Mouse (Mus musculus) limb, embryonic 13.5 days (tissue): ENCODE data around the gene Apoc1. TPM values are rescaled to one million over a fixed set of nuclear protein-coding genes. Genes with fewer than 3 reads are reported as not detected.
A peak's percentile ranks its signal among the peaks of the same experiment; 100 is the strongest.
"Not testable (repeated sequence)": the region's sequence is repeated elsewhere in the genome, so short reads cannot be mapped to it uniquely, and the experiment has no call there.

Experiments
- ATAC-seq: fragments of 200-750 bp; cut with Nextera tagmentation; 2 replicates; pipeline ENCODE4 v1.8.0; 2017; ENCODE audit warnings: low read depth, moderate number of reproducible peaks, moderate TSS enrichment; ENCODE audit not compliant: low FRiP score
- H3K27ac ChIP-seq: fragments of 300-500 bp; sonication (generic); 2 replicates; pipeline ENCODE4 v1.5.1; 2015; ENCODE audit warnings: inconsistent platforms, mild to moderate bottlenecking, moderate library complexity
- H3K27me3 ChIP-seq: fragments of 300-500 bp; sonication (generic); 2 replicates; pipeline ENCODE4 v1.6.1; 2015; ENCODE audit warnings: mild to moderate bottlenecking, inconsistent platforms
- H3K36me3 ChIP-seq: fragments of 300-500 bp; sonication (generic); 2 replicates; pipeline ENCODE4 v1.6.1; 2015; ENCODE audit warnings: inconsistent platforms, mild to moderate bottlenecking, moderate library complexity
- H3K4me1 ChIP-seq: fragments of 300-500 bp; sonication (generic); 2 replicates; pipeline ENCODE4 v1.6.1; 2015; ENCODE audit warnings: inconsistent platforms
- H3K4me2 ChIP-seq: fragments of 300-500 bp; sonication (generic); replicated peaks from 2 replicates; pipeline ENCODE4 v1.6.1; 2015; ENCODE audit warnings: inconsistent platforms, mild to moderate bottlenecking, moderate library complexity
- H3K4me3 ChIP-seq: fragments of 300-500 bp; sonication (generic); 2 replicates; pipeline ENCODE4 v1.5.1; 2015; ENCODE audit warnings: moderate library complexity, mild to moderate bottlenecking, inconsistent platforms
- H3K9ac ChIP-seq: fragments of 300-500 bp; sonication (generic); 2 replicates; pipeline ENCODE4 v1.6.1; 2015; ENCODE audit warnings: mild to moderate bottlenecking, inconsistent platforms
- H3K9me3 ChIP-seq: fragments of 300-500 bp; sonication (generic); 2 replicates; pipeline ENCODE4 v1.6.1; 2016; ENCODE audit warnings: inconsistent platforms
- WGBS: fragments of 180-500 bp; shearing (Covaris S2); methylation state at CpG from one replicate; pipeline ENCODE4 v1.1.7; 2015; 5-methylcytosine and 5-hydroxymethylcytosine counted together
- polyA plus RNA-seq: library from polyadenylated mRNA; unstranded; fragments of >200 nt; fragmentation: Nextera tagmentation; extraction: Ambion mirVana; gene quantifications from 2 replicates; pipeline ENCODE4 v1.2.1, GENCODE M21; 2015

Apoc1 gene
- polyA plus RNA-seq, 1 experiment from 2014 or later, result 8.9 TPM

DNA sequence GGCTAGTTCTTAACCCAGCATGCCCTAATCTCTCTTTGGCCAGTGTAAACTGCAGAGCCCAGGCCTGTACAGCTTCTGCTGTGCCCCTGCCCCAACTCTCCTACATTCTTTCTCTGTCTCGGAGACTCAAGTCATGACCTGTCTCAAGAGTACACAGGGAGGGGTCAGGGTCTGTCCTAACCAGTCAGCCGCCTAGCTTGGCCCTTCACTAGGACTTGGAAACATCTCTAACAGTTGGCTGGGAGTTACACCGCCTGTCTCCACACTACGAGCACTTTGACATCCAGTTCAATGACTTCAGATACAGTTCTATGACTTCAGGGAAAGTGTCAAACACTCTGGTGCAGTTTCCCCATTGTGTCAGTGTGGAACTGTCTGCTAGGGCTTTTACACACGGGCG lies 1.0 kb downstream of the Apoc1 start:
- Histone ChIP-seq H3K9ac (no peak overlapping the region), H3K9me3 (no peaks in the 10 kb centered on the region), H3K4me3 (no peak overlapping the region), H3K4me1 (peaks cover 11% of the 10 kb centered on the region), H3K27me3 (no peaks in the 10 kb centered on the region), H3K27ac (no peak overlapping the region), H3K36me3 (peaks cover 6% of the 10 kb centered on the region), H3K4me2 (no peak overlapping the region)
- WGBS, result 80% methylated on average over 6 of the region's 6 CpGs
- no peak for ATAC-seq

- ATAC-seq, result no peak
- Histone ChIP-seq H3K4me3 (no peak overlapping the region), H3K27me3 (no peaks in the 10 kb centered on the region), H3K9me3 (no peaks in the 10 kb centered on the region), H3K9ac (no peak overlapping the region), H3K4me1 (peaks cover 11% of the 10 kb centered on the region), H3K4me2 (no peak overlapping the region), H3K27ac (no peak overlapping the region), H3K36me3 (peaks cover under 1% of the 10 kb centered on the region; the same call in 1 of the 2 replicates)
- WGBS, result 85% methylated on average over 4 of the region's 4 CpGs
Observed at GRCm38 (mm10) chr7:19690845-19691244, 1.6 kb downstream of the Apoc1 start.

GRCm38 (mm10) chr7:19688611-19689010 lies 3.8 kb downstream of the Apoc1 start:
- no peak for ATAC-seq
- Histone ChIP-seq H3K27ac (no peak overlapping the region), H3K27me3 (no peaks in the 10 kb centered on the region), H3K9ac (no peak overlapping the region), H3K4me1 (peaks cover 15% of the 10 kb centered on the region), H3K4me3 (no peak overlapping the region), H3K4me2 (no peak overlapping the region), H3K36me3 (no peaks in the 10 kb centered on the region), H3K9me3 (no peaks in the 10 kb centered on the region)
- 93% methylated on average over 2 of the region's 2 CpGs for WGBS

- ATAC-seq, result no peak
- Histone ChIP-seq H3K27me3 (no peaks in the 10 kb centered on the region), H3K4me3 (no peak overlapping the region), H3K36me3 (no peaks in the 10 kb centered on the region), H3K9ac (no peak overlapping the region), H3K9me3 (no peaks in the 10 kb centered on the region), H3K4me2 (no peak overlapping the region), H3K27ac (no peak overlapping the region), H3K4me1 (peaks cover 13% of the 10 kb centered on the region)
- WGBS, result 89% methylated on average over 10 of the region's 10 CpGs
Observed at GRCm38 (mm10) chr7:19688101-19688500, 4.4 kb downstream of the Apoc1 start.

DNA sequence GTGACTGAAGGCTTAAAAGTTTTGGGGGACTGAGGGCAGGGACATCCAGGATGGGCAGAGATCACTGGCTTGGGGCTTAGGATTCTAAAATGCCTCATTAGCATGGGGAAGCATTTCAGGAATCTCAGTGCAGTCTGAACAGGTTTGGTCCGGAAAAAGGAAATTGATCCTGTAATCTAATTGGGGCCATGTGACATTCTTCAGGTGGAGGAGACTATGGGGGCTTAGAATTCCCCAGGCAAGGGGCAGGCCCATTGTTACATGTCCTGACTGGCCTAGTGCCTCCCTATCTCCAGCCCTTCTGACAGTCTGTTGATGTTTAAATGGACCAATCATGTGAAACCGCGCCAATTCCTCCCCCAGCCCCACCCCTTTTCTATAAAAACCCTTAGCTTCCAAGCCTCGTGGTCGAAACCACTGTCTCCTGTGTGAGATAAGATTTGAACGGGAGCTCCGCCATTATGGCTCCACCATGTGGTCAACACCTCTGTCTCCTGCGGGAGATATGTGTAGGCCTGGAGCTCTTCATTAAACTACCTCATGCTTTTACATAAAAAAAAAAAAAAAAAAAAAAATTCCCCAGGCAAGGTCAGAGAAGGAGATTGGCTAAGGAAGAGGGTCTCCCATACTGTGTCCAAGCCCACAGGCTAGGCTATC lies 5.4 kb downstream of the Apoc1 start:
- H3K4me3 ChIP-seq, H3K4me2 ChIP-seq, H3K9me3 ChIP-seq, H3K36me3 ChIP-seq, H3K27me3 ChIP-seq, H3K9ac ChIP-seq, H3K27ac ChIP-seq: not testable (repeated sequence)
- peak; percentile 18; the same call in 1 of the 2 replicates for ATAC-seq
- 66% methylated on average over 8 of the region's 8 CpGs for WGBS
- H3K4me1 ChIP-seq, result 0 out of 2 replicates have a peak, but pooled peaks cover 12% of the 10 kb centered on the region

- 0 out of 2 replicates have a peak, but pooled peaks cover 12% of the 10 kb centered on the region for H3K4me1 ChIP-seq
- no peak overlapping the region for H3K4me3 ChIP-seq
- no peaks in the 10 kb centered on the region for H3K36me3 ChIP-seq
- H3K27me3 ChIP-seq, result no peaks in the 10 kb centered on the region
- no peak overlapping the region for H3K4me2 ChIP-seq
- peak; percentile 5; the same call in 1 of the 2 replicates for ATAC-seq
- no peak overlapping the region for H3K9ac ChIP-seq
- H3K9me3 ChIP-seq, result no peaks in the 10 kb centered on the region
- WGBS, result 75% methylated on average over 6 of the region's 6 CpGs
- H3K27ac ChIP-seq, result no peak overlapping the region; the same call in 1 of the 2 replicates
Observed at GRCm38 (mm10) chr7:19686521-19686920, 5.9 kb downstream of the Apoc1 start.

GRCm38 (mm10) chr7:19685374-19685773 lies 7.1 kb downstream of the Apoc1 start:
- no peaks in the 10 kb centered on the region for H3K36me3 ChIP-seq
- H3K27me3 ChIP-seq, result no peaks in the 10 kb centered on the region
- no peaks in the 10 kb centered on the region for H3K9me3 ChIP-seq
- H3K4me3 ChIP-seq, result no peak overlapping the region
- H3K4me1 ChIP-seq, result 0 out of 2 replicates have a peak, but pooled peaks cover 12% of the 10 kb centered on the region
- H3K27ac ChIP-seq, result no peak overlapping the region
- ATAC-seq, result no peak
- no peak overlapping the region for H3K9ac ChIP-seq
- H3K4me2 ChIP-seq, result no peak overlapping the region
- 55% methylated on average over 4 of the region's 4 CpGs for WGBS

- Histone ChIP-seq H3K9ac (no peak overlapping the region), H3K27ac (no peak overlapping the region), H3K27me3 (no peaks in the 10 kb centered on the region), H3K4me1 (0 out of 2 replicates have a peak, but pooled peaks cover 12% of the 10 kb centered on the region), H3K9me3 (no peaks in the 10 kb centered on the region), H3K4me2 (no peak overlapping the region), H3K4me3 (no peak overlapping the region), H3K36me3 (no peaks in the 10 kb centered on the region)
- no peak for ATAC-seq
- 85% methylated on average over 6 of the region's 6 CpGs for WGBS
Observed at GRCm38 (mm10) chr7:19683771-19684201, 8.7 kb downstream of the Apoc1 start.

GRCm38 (mm10) chr7:19682979-19683378 lies 9.5 kb downstream of the Apoc1 start:
- no peak for ATAC-seq
- Histone ChIP-seq H3K4me3 (no peak overlapping the region), H3K36me3 (no peaks in the 10 kb centered on the region), H3K9me3 (no peaks in the 10 kb centered on the region), H3K4me1 (0 out of 2 replicates have a peak, but pooled peaks cover 12% of the 10 kb centered on the region), H3K27me3 (no peaks in the 10 kb centered on the region), H3K9ac (no peak overlapping the region), H3K27ac (no peak overlapping the region), H3K4me2 (no peak overlapping the region)
- 51% methylated on average over 3 of the region's 3 CpGs for WGBS

GRCm38 (mm10) chr7:19681202-19681694 lies 11.2 kb downstream of the Apoc1 start, which contains the start of the genes Gm44805 and Apoc4:
Gene Gm44805, minus strand, starts transcription at chr7:19681423.
Gene Apoc4, minus strand, starts transcription at chr7:19681479.
- ATAC-seq, result no peak
- H3K27ac ChIP-seq, result no peak within 1 kb of the TSS
- no peak within 1 kb of the TSS for H3K4me3 ChIP-seq
- no peaks in the 10 kb centered on the region for H3K9me3 ChIP-seq
- no peaks in the 10 kb centered on the region for H3K27me3 ChIP-seq
- 60% methylated on average over 8 of the region's 8 CpGs for WGBS
- no peak within 1 kb of the TSS for H3K9ac ChIP-seq
- H3K4me1 ChIP-seq, result 0 out of 2 replicates have a peak, but pooled peaks cover 7% of the 10 kb centered on the region
- H3K36me3 ChIP-seq, result no peaks in the 10 kb centered on the region
- H3K4me2 ChIP-seq, result no peak within 1 kb of the TSS

GRCm38 (mm10) chr7:19680702-19681101 lies 11.8 kb downstream of the Apoc1 start:
- H3K27ac ChIP-seq, result no peak overlapping the region
- H3K4me2 ChIP-seq, result no peak overlapping the region
- no peaks in the 10 kb centered on the region for H3K27me3 ChIP-seq
- H3K4me3 ChIP-seq, result no peak overlapping the region
- H3K9ac ChIP-seq, result no peak overlapping the region
- WGBS, result 83% methylated on average over 2 of the region's 2 CpGs
- no peaks in the 10 kb centered on the region for H3K36me3 ChIP-seq
- H3K9me3 ChIP-seq, result no peaks in the 10 kb centered on the region
- 0 out of 2 replicates have a peak, but pooled peaks cover 7% of the 10 kb centered on the region for H3K4me1 ChIP-seq
- ATAC-seq, result no peak

DNA sequence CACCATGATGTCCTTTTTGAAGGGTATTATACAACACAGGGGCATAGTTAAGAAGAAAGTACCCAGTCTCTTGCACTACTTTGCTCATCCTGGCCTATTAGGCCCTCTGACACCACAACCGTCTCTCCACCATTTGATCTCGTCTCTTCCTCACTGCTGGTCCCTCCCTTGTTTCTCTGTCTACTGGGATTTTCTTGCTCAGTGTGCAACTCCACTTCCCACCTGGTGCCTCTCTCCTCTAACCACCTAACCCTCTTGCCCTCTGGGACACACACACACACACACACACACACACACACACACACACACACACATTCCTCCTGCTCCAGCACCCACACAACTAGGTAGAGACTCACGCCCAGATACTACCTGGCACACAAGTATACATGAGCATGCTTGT lies 13.6 kb downstream of the Apoc1 start:
- WGBS, result 85% methylated on average over 3 of the region's 3 CpGs
- no peak overlapping the region for H3K27ac ChIP-seq

More for the DNA sequence above, 13.6 kb downstream of the Apoc1 start:
- Histone ChIP-seq H3K27me3 (no peaks in the 10 kb centered on the region), H3K9me3 (no peaks in the 10 kb centered on the region), H3K4me2 (no peak overlapping the region), H3K9ac (no peak overlapping the region), H3K4me1 (0 out of 2 replicates have a peak, but pooled peaks cover 4% of the 10 kb centered on the region), H3K36me3 (no peaks in the 10 kb centered on the region), H3K4me3 (no peak overlapping the region)
- ATAC-seq, result no peak
